Mouse (Mus musculus) fat pad, adult 2 months (tissue): ENCODE results near the gene Prdm10.

ENCODE experiments used
- DNase-seq: peaks from one replicate; pipeline ENCODE4 v3.0.0-alpha.2; 2011; ENCODE audit warnings: low read depth, low spot score; ENCODE audit errors: extremely low read depth

Prdm10 gene

DNA sequence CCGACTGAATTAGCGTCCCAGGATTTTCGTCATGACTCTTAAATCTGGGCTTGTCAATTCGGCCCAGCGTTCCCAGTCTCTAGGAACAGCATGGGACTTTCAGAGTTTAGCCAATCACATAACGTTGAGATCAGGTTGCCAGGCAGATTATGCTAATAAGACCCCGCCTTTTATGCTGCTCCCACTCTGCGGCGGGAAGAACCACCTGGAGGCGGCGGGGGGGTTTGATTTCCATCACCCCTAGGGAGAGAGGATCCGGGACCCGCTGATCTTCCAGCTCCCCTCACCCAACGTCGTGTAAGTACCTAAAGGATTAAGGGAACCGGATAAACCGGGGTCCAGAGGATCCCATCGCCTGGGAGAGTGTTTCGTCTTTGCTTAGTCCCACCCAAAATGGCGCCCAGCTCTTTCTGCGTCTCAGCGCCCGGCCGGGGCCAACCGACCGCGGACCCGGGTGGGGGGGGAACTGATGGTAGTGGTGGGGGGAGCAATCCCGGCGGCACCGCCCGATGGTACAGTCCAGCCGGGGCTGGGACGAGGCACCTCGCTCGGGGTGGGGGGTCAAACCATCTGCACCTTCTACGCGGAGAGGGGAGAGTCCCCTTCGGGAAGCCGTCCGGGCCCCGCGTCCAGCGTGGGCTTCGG lies at the start of gene Prdm10:
Gene Prdm10, plus strand, starts transcription at position 173 of the 645 bp plus-strand sequence.
- DNase-seq, result no peak

GRCm38 (mm10) chr9:31235030-31235429 lies 45.3 kb upstream of the Prdm10 start:
- no peak for DNase-seq

DNA sequence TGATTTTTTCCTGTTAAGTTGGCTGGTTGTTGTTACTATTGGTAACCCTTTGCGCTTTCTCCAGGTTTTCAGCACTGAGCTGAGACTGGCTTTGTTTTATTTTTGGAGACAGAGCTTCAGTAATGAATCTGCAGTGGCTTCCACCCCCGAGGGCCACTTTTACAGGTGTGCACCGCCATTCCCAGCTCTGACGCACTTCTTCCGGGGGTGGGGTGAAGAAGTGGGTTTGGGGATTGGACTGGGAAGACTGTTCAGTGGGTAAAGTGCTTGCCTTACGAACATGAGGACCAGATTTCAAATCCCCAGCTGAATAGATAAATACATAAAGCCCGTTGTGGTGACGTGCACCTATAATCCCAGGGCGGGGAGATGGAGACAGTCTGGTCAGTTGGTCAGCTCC lies 44.8 kb upstream of the Prdm10 start:
- no peak for DNase-seq

- no peak for DNase-seq
These were observed 44.3 kb upstream of the Prdm10 start for GRCm38 (mm10) chr9:31236079-31236478.

DNA sequence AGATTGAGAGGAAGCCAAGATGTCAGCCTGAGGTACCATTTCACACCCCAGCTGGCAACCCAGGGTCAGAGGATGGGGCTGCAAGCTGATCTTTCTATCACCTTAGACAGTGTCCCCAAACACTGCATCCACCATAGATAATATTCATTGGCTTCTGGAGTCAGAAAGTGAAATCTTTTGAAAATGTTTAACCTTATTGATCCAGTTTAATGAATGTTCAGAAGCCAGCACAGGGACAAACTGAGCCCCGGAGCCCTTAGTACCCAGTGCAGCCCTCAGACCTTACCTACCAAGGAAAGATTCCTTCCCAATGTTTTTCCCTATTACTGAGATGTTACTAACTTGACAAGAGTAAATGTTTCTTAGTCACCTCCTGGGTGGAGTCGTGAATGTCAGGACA lies 41.8 kb upstream of the Prdm10 start:
- DNase-seq, result no peak

DNA sequence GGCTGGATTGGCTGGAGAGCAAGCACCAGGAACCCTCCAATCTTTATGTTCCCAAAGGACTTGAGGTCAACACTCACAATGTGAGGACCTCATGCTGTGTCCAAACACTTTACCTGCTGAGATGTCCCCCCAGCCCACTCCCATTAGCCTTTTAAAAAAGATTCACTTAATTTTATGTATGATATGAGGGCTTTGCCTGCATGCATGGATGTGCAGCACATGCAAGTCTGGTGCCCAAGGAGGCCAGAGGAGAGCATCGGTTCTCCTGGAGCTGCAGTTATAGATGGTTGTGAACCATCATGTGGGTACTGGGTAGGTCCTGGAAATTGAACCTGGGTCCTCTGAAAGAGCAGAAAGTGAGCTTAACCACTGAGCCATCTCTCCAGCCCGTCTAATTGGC lies 40.8 kb upstream of the Prdm10 start:
- no peak for DNase-seq

- DNase-seq, result no peak
These were observed 39.7 kb upstream of the Prdm10 start for GRCm38 (mm10) chr9:31240522-31241207.

- no peak for DNase-seq
These were observed 39.1 kb upstream of the Prdm10 start for GRCm38 (mm10) chr9:31241208-31241699.

GRCm38 (mm10) chr9:31243306-31243938 lies 36.9 kb upstream of the Prdm10 start:
- no peak for DNase-seq

DNA sequence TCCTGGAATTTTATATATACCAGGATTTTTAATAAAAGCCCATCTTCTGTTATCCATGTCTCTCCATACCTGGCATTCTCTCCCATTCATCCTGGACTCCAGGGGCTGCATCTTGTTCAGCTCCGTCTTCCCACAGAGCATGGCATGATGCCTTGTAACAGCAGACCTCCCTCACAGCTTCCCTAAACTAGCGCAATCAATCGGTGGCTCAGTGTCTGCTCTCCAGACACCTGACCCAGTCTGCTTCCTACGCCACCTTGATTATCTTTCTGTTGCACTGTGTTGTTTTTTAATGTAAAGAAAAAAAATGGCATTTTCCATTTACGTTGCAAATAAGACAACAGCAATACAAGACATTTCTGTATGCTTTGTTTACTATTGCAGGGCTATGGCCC lies 36.4 kb upstream of the Prdm10 start:
- no peak for DNase-seq

DNA sequence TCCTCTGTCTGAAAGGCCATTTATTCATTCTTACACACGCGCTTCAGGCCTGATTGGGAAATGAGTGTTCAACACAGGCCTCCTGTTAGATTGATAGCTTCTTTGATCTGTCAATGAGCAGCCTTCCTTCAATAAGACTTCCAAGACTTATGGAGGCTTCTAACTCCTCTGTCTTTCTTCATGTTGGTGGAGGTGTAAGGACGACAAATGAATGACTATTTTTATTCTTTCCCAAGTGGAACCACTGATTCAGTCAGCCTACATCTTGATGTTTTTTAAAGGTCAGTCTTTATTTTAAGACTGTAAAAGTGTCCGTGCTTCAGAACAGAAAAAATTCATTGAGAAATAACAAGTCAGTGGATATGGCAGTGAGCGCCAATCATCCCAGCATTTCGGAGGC lies 35.3 kb upstream of the Prdm10 start:
- DNase-seq, result no peak

DNA sequence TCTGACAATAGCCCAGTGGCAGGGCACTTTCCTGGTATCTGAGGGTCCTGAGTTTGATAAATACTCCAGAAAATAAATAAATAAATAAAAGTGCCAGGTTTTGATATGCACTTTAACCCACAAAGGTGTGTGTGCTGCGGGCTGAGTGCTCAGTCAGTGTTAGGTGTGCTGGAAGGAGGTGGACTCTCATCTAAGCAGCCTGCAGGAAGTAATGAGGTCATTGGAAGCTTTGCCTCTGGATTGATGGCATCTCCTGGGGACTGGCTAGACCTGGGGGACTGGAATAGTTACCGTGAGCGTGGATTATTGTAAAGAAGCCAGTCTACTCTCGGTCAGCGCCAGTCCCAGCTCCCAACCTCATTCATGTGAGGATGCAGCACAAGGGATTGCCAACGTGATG lies 33.9 kb upstream of the Prdm10 start:
- no peak for DNase-seq

GRCm38 (mm10) chr9:31247447-31248220 lies 32.7 kb upstream of the Prdm10 start:
- no peak for DNase-seq

GRCm38 (mm10) chr9:31252182-31252799 lies 28.0 kb upstream of the Prdm10 start:
- DNase-seq, result no peak

GRCm38 (mm10) chr9:31253311-31253734 lies 27.0 kb upstream of the Prdm10 start:
- no peak for DNase-seq

DNA sequence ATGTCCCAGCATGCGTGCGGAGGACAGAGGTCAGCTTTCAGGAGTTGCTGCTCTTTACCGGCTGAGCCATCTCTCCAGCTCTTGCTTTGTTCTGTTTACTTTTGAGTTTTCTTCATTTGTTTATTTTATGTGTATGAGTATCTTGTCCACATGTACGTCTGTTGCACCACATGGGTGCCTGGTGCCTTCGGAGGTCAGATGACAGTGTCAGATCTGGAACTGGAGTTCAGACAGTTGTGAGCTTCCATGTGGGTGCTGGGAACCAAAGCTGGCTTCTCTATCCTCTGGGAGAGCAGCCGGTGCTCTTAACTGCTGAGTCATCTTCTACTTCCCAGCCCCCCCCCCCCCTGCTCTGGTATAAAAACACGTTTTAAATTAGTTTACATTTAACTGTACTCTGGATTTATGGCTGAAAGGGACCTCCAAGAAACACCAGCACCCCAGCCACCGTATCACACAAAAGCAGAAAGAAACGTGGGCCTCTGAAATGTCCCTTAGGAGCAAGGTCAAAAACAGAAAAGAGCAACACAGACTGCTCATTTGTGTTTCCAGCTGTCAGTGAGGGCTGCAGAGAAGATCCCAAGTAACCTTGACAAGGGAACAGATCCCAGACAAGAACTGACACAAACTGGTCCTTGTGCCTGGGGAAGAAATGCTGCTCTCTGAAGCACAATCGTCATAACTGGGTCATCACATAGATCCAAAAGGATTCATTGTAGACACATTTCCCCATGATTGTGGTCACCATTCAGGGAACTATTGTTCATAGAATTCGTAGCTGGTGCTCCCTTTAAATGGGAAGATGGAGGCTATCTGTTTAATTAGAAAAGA lies 26.3 kb upstream of the Prdm10 start:
- DNase-seq, result no peak

GRCm38 (mm10) chr9:31254697-31255004 lies 25.7 kb upstream of the Prdm10 start:
- no peak for DNase-seq

DNA sequence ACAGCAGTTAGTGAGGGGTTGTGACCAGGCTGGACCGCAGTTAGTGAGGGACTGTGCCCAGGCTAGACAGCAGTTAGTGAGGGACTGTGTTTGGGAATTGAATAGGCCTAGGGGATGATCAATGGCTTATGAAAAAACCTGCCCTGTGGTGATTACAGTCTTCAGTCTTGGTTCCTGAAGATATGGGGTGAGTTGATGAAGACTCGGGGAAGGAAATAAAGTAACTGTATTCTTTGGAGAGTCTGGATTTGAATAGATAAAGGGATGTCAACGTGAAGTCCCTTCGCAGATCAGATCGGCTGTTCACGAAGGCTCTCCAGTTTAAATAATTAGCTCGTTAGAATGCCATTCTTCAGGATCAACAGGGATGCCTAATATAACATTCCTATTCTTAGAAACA lies 24.4 kb upstream of the Prdm10 start:
- DNase-seq, result no peak

DNA sequence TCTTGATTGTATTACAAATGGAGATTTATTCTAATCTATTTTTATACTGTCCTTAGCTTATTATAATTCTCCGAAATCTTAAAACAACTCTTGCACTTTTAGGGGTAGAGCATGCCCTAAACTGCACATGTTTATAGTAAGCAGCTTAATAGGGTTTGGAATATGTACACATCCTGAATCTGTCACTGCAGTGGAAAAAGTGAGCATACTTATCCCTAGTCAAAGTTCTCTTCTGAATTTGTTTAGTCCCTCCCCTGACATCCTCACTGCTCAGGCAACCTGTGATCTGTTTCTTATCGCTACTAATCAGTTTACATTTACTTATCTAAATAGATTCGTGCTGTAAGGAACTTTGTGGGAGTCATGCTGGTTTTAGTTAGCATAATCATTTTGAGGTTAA lies 22.1 kb upstream of the Prdm10 start:
- no peak for DNase-seq

GRCm38 (mm10) chr9:31260219-31260618 lies 20.1 kb upstream of the Prdm10 start:
- DNase-seq, result no peak
